ENCODE assay signal across 8 mouse cellular contexts in the genomic region with DNA sequence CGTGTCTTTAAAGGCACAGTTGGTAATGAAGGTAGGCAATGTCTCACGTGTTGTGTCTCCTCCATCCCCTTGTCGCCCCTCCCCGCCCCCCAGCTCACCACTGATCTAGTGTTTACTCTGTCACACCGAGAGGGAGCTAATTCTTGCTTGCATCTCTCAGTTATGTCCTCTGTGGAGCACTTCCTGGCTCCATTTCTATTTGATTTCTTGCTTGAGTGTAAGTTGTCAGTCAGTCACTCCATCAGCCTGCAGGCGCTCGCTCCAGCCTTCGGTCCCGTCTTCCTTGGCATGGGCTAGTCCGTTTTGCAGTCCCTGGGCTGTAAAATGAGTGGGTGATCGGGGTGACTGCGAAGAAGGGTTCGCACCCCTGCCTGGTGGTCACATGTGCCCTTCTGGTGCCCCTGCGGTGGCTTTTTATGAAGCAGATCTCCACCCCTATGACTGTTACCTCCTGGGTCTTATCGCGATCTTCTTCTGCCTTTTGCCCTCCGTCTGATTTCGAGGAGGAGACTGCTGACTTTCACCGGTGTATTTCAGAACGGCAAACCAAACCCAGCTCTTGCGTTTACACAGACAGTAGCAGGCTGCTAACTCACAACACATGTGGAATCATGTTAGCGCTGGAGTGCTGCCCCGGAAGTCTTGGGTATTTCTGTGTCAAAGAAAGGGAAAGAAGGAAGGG. TPM values are rescaled to one million over a fixed set of nuclear protein-coding genes. Genes with fewer than 3 reads are reported as not detected.
DNase-seq lines count a peak whose midpoint lies in the region; ATAC-seq and TF ChIP-seq lines count a peak whose summit lies in the region.

No protein-coding gene starts in this region.

- WGBS in liver, adult 2 months, result under 1% methylated on average over 23 of the region's 23 CpGs
- WGBS in heart, embryonic 14.5 days, result under 1% methylated on average over 23 of the region's 23 CpGs
- under 1% methylated on average over 23 of the region's 23 CpGs for WGBS in liver, embryonic 14.5 days (ENCODE audit: insufficient replicate concordance)

- no peak for TF ChIP-seq CTCF in liver, adult 2 months (IDR thresholded peaks at IDR 0.05; ENCODE audit: low read depth, low read length)
- TF ChIP-seq CTCF in liver, embryonic 14.5 days (IDR thresholded peaks at IDR 0.05; ENCODE audit: low read depth), result no peak

- no peaks in the 10 kb centered on the region for H3K36me3 ChIP-seq in liver, adult 2 months (ENCODE audit: control insufficient read depth, insufficient read depth, low read length)
- H3K36me3 ChIP-seq in heart, embryonic 14.5 days (ENCODE audit: control insufficient read depth, insufficient read depth, low read length), result no peaks in the 10 kb centered on the region
- no peaks in the 10 kb centered on the region for H3K36me3 ChIP-seq in liver, embryonic 14.5 days (replicated peaks; ENCODE audit: control insufficient read depth, insufficient read depth, low read depth)

- H3K9ac ChIP-seq in liver, adult 2 months (ENCODE audit: low read depth, low read length), result 0 out of 2 replicates have a peak overlapping the region, but pooled peaks have one; percentile 6
- peak overlapping the region; percentile 46 for H3K9ac ChIP-seq in heart, embryonic 14.5 days (ENCODE audit: low read length)
- no peak overlapping the region for H3K9ac ChIP-seq in liver, embryonic 14.5 days (replicated peaks)

- no peaks in the 10 kb centered on the region for H3K79me2 ChIP-seq in liver, adult 2 months (ENCODE audit: control insufficient read depth, insufficient read depth, low read length)

- ATAC-seq in activated CD4-positive, CD25-positive, alpha-beta regulatory T cell, adult 4 months, result peak; percentile 67
- no peak for ATAC-seq in heart, embryonic 14.5 days (ENCODE audit: insufficient number of reproducible peaks, insufficient read depth, low FRiP score, low read depth)
- ATAC-seq in liver, embryonic 14.5 days (ENCODE audit: insufficient read depth), result no peak

- no peaks in the 10 kb centered on the region for H3K27me3 ChIP-seq in liver, adult 2 months (ENCODE audit: control insufficient read depth, insufficient read depth, low read length)
- H3K27me3 ChIP-seq in heart, embryonic 14.5 days (ENCODE audit: control insufficient read depth, insufficient read depth, low read length), result no peaks in the 10 kb centered on the region
- peaks cover 25% of the 10 kb centered on the region for H3K27me3 ChIP-seq in liver, embryonic 14.5 days (ENCODE audit: control insufficient read depth, insufficient read depth, low read length)

- DNase-seq in liver, adult 2 months (ENCODE audit: extremely low read depth, low read depth, low spot score), result peak; percentile 30
- DNase-seq in liver, result no peak
- no peak for DNase-seq in liver, embryonic 14.5 days (ENCODE audit: low read depth in 3 of 3, low spot score in 3 of 3)
- DNase-seq in natural killer cell, adult 2 months (ENCODE audit: low spot score in 2 of 2), result peak; percentile 50 to 55
- DNase-seq in gastrocnemius, postnatal 10 days, result no peak
- no peak for DNase-seq in urinary bladder, postnatal 14 days (ENCODE audit: low spot score)

- H3K4me3 ChIP-seq in liver, adult 2 months (ENCODE audit: insufficient read depth, low read depth, low read length), result peak overlapping the region; percentile 51
- H3K4me3 ChIP-seq in heart, embryonic 14.5 days (ENCODE audit: control insufficient read depth in 1 of 2, insufficient read depth in 1 of 2, low read depth in 1 of 2, low read length in 2 of 2), result peak overlapping the region; percentile 51 to 52
- peak overlapping the region; percentile 10 to 33 for H3K4me3 ChIP-seq in liver, embryonic 14.5 days (ENCODE audit: insufficient read depth in 1 of 2, low read depth in 2 of 2, low read length in 2 of 2)

- no peak for TF ChIP-seq POLR2A in liver, adult 2 months (IDR thresholded peaks at IDR 0.05; ENCODE audit: extremely low read depth, insufficient read depth, low read length)

- no peaks in the 10 kb centered on the region for H3K9me3 ChIP-seq in heart, embryonic 14.5 days (ENCODE audit: control insufficient read depth, low read length)
- H3K9me3 ChIP-seq in liver, embryonic 14.5 days (ENCODE audit: control insufficient read depth, low read length), result no peaks in the 10 kb centered on the region

- peak overlapping the region; percentile 94 for H3K4me2 ChIP-seq in heart, embryonic 14.5 days (ENCODE audit: low read length)
- peak overlapping the region; percentile 65 for H3K4me2 ChIP-seq in liver, embryonic 14.5 days (ENCODE audit: low read depth)

- peaks cover 13% of the 10 kb centered on the region; the same call in 1 of the 2 replicates for H3K4me1 ChIP-seq in liver, adult 2 months (ENCODE audit: control insufficient read depth, insufficient read depth, low read length)
- H3K4me1 ChIP-seq in heart, embryonic 14.5 days (ENCODE audit: control insufficient read depth in 2 of 2, insufficient read depth in 2 of 2, low read length in 2 of 2), result peaks cover 29% of the 10 kb centered on the region in 2 experiments
- peaks cover 0 to 8% of the 10 kb centered on the region in 2 experiments; a peak in 2 of 4 replicates for H3K4me1 ChIP-seq in liver, embryonic 14.5 days (replicated peaks; ENCODE audit: control insufficient read depth in 2 of 2, insufficient read depth in 2 of 2, low read length in 1 of 2)

- no peak overlapping the region for H3K27ac ChIP-seq in liver, adult 2 months (replicated peaks; ENCODE audit: insufficient read depth, low read depth, low read length)
- H3K27ac ChIP-seq in heart, embryonic 14.5 days (replicated peaks in 1 of 2; ENCODE audit: control insufficient read depth in 1 of 2, insufficient read depth in 1 of 2, low read depth in 2 of 2, low read length in 2 of 2), result no peak overlapping the region
- H3K27ac ChIP-seq in liver, embryonic 14.5 days, result no peak overlapping the region

- no peak for TF ChIP-seq EP300 in liver, embryonic 14.5 days (IDR thresholded peaks at IDR 0.05; ENCODE audit: low read depth)

RNA-seq across cellular contexts. Expression of a gene that starts 45.9 kb away (rescaled TPM):
- 3.6 and 4.9 TPM in 2 replicates for total RNA-seq in liver, adult 2 months (2014; rRNA removed)
- polyA plus RNA-seq in liver, adult 2 months (2012; rRNA removed), result 5.4 and 5.8 TPM in 2 replicates
- 10 to 100 TPM; 34.8 to 36.9 TPM for polyA plus RNA-seq in activated CD4-positive, CD25-positive, alpha-beta regulatory T cell, adult 4 months (2017; shearing (Covaris generic))
- polyA plus RNA-seq in heart, embryonic 14.5 days (2014; fragmentation: Nextera tagmentation; extraction: Ambion mirVana), result 10.6 and 12.1 TPM in 2 replicates
- 1.6 and 1.9 TPM in 2 replicates for polyA plus RNA-seq in liver, embryonic 14.5 days (2012; rRNA removed)
- 3.9 and 4.2 TPM in 2 replicates for polyA plus RNA-seq in liver, embryonic 14.5 days (2014; fragmentation: Nextera tagmentation; extraction: Ambion mirVana)
- total RNA-seq in gastrocnemius, postnatal 10 days (2021), result 10 to 100 TPM in 1 of 2 experiments, 1 to 10 TPM in 1; 9.6 to 11.4 TPM

Comparison
In these comparisons a context has a peak if more than half of its experiments do, and no peak if none do; other contexts are left out.
1. DNase-seq: peak in liver, adult 2 months (single experiment) and natural killer cell, adult 2 months (2 of 2); none in liver (single experiment), liver, embryonic 14.5 days (0 of 3), gastrocnemius, postnatal 10 days (single experiment) and urinary bladder, postnatal 14 days (single experiment).
2. Peak in every context shown above with its lines, with median percentiles within 50 percentile points of each other: H3K4me3 ChIP-seq.